Mouse (Mus musculus): ENCODE measurements around the gene Carmil3. TPM values are rescaled to one million over a fixed set of nuclear protein-coding genes. Genes with fewer than 3 reads are reported as not detected.

Carmil3 gene
- polyA plus RNA-seq, 1 experiment from 2014 or later = 5.2 TPM

GRCm38 (mm10) chr14:55557003-55557402 is 66.6 kb downstream of the Carmil3 start:
- Histone ChIP-seq H3K4me1 (peaks cover 19% of the 10 kb centered on the region), H3K27me3 (ENCODE audit: low read depth, poor library complexity, severe bottlenecking) (no peaks in the 10 kb centered on the region), H3K4me3 (no peak overlapping the region), H3K36me3 (no peaks in the 10 kb centered on the region), H3K9me3 (replicated peaks) (no peaks in the 10 kb centered on the region), H3K27ac (replicated peaks) (no peak overlapping the region)
- peak; percentile 62 for DNase-seq (ENCODE audit: low spot score)
- 33% methylated on average over 5 of the region's 5 CpGs for WGBS

DNA sequence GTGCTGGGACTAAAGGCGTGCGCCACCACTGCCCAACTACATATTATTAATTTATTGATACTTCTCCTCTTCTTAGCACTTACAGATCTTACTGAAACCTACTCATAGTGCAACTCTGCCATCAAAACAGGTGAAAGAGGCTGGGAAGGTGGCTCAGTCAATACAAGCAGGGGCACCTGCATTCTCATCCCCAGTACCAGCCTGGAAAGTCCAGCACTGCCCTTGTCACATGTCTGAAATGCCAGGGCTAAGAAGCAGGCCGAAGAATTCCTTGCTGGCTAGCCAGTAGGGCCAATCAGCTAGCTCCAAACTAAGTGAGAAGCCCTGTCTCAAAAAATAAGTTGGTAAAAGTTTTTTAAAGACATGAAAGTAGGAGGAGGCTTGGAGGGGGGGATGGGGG is 67.1 kb downstream of the Carmil3 start:
- H3K9me3 ChIP-seq (replicated peaks) = no peaks in the 10 kb centered on the region
- H3K4me1 ChIP-seq = peaks cover 20% of the 10 kb centered on the region
- no peaks in the 10 kb centered on the region for H3K36me3 ChIP-seq
- no peak for DNase-seq (ENCODE audit: low spot score)
- no peak overlapping the region for H3K4me3 ChIP-seq
- no peaks in the 10 kb centered on the region for H3K27me3 ChIP-seq (ENCODE audit: low read depth, poor library complexity, severe bottlenecking)
- 92% methylated on average over 3 of the region's 3 CpGs for WGBS
- no peak overlapping the region for H3K27ac ChIP-seq (replicated peaks)

Other genes with a start within 250 kb of the Carmil3 start
- 60.9 and 64.5 TPM in 2 replicates for gene Dhrs4, start 11.9 kb upstream of the Carmil3 start, polyA plus RNA-seq (2016; fragmentation: Nextera tagmentation; extraction: Ambion mirVana)
- 0.36 and 0.48 TPM in 2 replicates for gene Cpne6, start 19.8 kb downstream of the Carmil3 start, polyA plus RNA-seq (2016; fragmentation: Nextera tagmentation; extraction: Ambion mirVana)
- not detected in 2 replicates for gene Nrl, start 34.3 kb downstream of the Carmil3 start, polyA plus RNA-seq (2016; fragmentation: Nextera tagmentation; extraction: Ambion mirVana)
- 16.5 and 18.5 TPM in 2 replicates for gene Pck2, start 49.6 kb downstream of the Carmil3 start, polyA plus RNA-seq (2016; fragmentation: Nextera tagmentation; extraction: Ambion mirVana)
- 78.5 and 90.8 TPM in 2 replicates for gene Dcaf11, start 69.4 kb downstream of the Carmil3 start, polyA plus RNA-seq (2016; fragmentation: Nextera tagmentation; extraction: Ambion mirVana)
- 0.30 TPM in 1 of 2 replicates, not detected in the other for gene A730061H03Rik, start 69.8 kb downstream of the Carmil3 start, polyA plus RNA-seq (2016; fragmentation: Nextera tagmentation; extraction: Ambion mirVana)
- gene Fitm1, start 85.0 kb downstream of the Carmil3 start, polyA plus RNA-seq (2016; fragmentation: Nextera tagmentation; extraction: Ambion mirVana) = 0.14 and 0.25 TPM in 2 replicates
- 88.7 and 97.9 TPM in 2 replicates for gene Psme1, start 87.5 kb downstream of the Carmil3 start, polyA plus RNA-seq (2016; fragmentation: Nextera tagmentation; extraction: Ambion mirVana)
- 7.9 and 8.0 TPM in 2 replicates for gene Emc9, start 94.7 kb downstream of the Carmil3 start, polyA plus RNA-seq (2016; fragmentation: Nextera tagmentation; extraction: Ambion mirVana)
- 171 and 184 TPM in 2 replicates for gene Psme2, start 100.5 kb downstream of the Carmil3 start, polyA plus RNA-seq (2016; fragmentation: Nextera tagmentation; extraction: Ambion mirVana)
- 15.4 and 21.0 TPM in 2 replicates for gene Rnf31, start 101.1 kb downstream of the Carmil3 start, polyA plus RNA-seq (2016; fragmentation: Nextera tagmentation; extraction: Ambion mirVana)
- 6.5 and 6.9 TPM in 2 replicates for gene Irf9, start 112.9 kb downstream of the Carmil3 start, polyA plus RNA-seq (2016; fragmentation: Nextera tagmentation; extraction: Ambion mirVana)
- 4.1 and 5.5 TPM in 2 replicates for gene Rec8, start 127.4 kb downstream of the Carmil3 start, polyA plus RNA-seq (2016; fragmentation: Nextera tagmentation; extraction: Ambion mirVana)
- 94.1 and 100 TPM in 2 replicates for gene Ipo4, start 145.3 kb downstream of the Carmil3 start, polyA plus RNA-seq (2016; fragmentation: Nextera tagmentation; extraction: Ambion mirVana)
- gene Gm49378, start 147.2 kb downstream of the Carmil3 start, polyA plus RNA-seq (2016; fragmentation: Nextera tagmentation; extraction: Ambion mirVana) = 1.1 and 1.2 TPM in 2 replicates
- 74.7 and 77.1 TPM in 2 replicates for gene Tm9sf1, start 153.2 kb downstream of the Carmil3 start, polyA plus RNA-seq (2016; fragmentation: Nextera tagmentation; extraction: Ambion mirVana)
- 0.75 and 0.79 TPM in 2 replicates for gene Tssk4, start 159.5 kb downstream of the Carmil3 start, polyA plus RNA-seq (2016; fragmentation: Nextera tagmentation; extraction: Ambion mirVana)
- 65.3 and 72.9 TPM in 2 replicates for gene Mdp1, start 169.9 kb downstream of the Carmil3 start, polyA plus RNA-seq (2016; fragmentation: Nextera tagmentation; extraction: Ambion mirVana)
- 63.5 and 65.0 TPM in 2 replicates for gene Gmpr2, start 181.3 kb downstream of the Carmil3 start, polyA plus RNA-seq (2016; fragmentation: Nextera tagmentation; extraction: Ambion mirVana)
- gene Nedd8, start 181.5 kb downstream of the Carmil3 start, polyA plus RNA-seq (2016; fragmentation: Nextera tagmentation; extraction: Ambion mirVana) = 610 and 632 TPM in 2 replicates
- 70.5 and 74.5 TPM in 2 replicates for gene Tinf2, start 191.2 kb downstream of the Carmil3 start, polyA plus RNA-seq (2016; fragmentation: Nextera tagmentation; extraction: Ambion mirVana)
- 0.27 and 0.42 TPM in 2 replicates for gene Tgm1, start 223.3 kb downstream of the Carmil3 start, polyA plus RNA-seq (2016; fragmentation: Nextera tagmentation; extraction: Ambion mirVana)
- 30.1 and 34.4 TPM in 2 replicates for gene Rabggta, start 231.6 kb downstream of the Carmil3 start, polyA plus RNA-seq (2016; fragmentation: Nextera tagmentation; extraction: Ambion mirVana)

All from midbrain, embryonic 10.5 days (tissue).